Mouse (Mus musculus): Measurements from ENCODE around the gene Rwdd2a. TPM values are rescaled to one million over a fixed set of nuclear protein-coding genes. Genes with fewer than 3 reads are reported as not detected.

The Rwdd2a gene
- polyA plus RNA-seq (2014; fragmentation: Illumina TruSeq; extraction: RNeasy Lipid Tissue Mini Kit (QIAGEN cat#74804); ENCODE audit: low read depth, low replicate concordance), result 1.4 TPM

GRCm38 (mm10) chr9:86571540-86572135 lies at the start of gene Rwdd2a, which contains the start of gene Pgm3:
Rwdd2a (plus strand) TSS chr9:86571991.
Pgm3 (minus strand) TSS chr9:86571842.

Other genes starting within 250 kb of the Rwdd2a start
- 1.3 TPM for gene Ube2cbp, start 107.0 kb upstream of the Rwdd2a start, polyA plus RNA-seq (2014; fragmentation: Illumina TruSeq; extraction: RNeasy Lipid Tissue Mini Kit (QIAGEN cat#74804); ENCODE audit: low read depth, low replicate concordance)
- 15.9 TPM for gene Dop1a, start 104.8 kb upstream of the Rwdd2a start, polyA plus RNA-seq (2014; fragmentation: Illumina TruSeq; extraction: RNeasy Lipid Tissue Mini Kit (QIAGEN cat#74804); ENCODE audit: low read depth, low replicate concordance)
- 4.8 TPM for gene Pgm3, start 149 bp upstream of the Rwdd2a start, polyA plus RNA-seq (2014; fragmentation: Illumina TruSeq; extraction: RNeasy Lipid Tissue Mini Kit (QIAGEN cat#74804); ENCODE audit: low read depth, low replicate concordance)
- gene Me1, start 124.0 kb downstream of the Rwdd2a start, polyA plus RNA-seq (2014; fragmentation: Illumina TruSeq; extraction: RNeasy Lipid Tissue Mini Kit (QIAGEN cat#74804); ENCODE audit: low read depth, low replicate concordance), result 120 TPM
- gene Prss35, start 171.7 kb downstream of the Rwdd2a start, polyA plus RNA-seq (2014; fragmentation: Illumina TruSeq; extraction: RNeasy Lipid Tissue Mini Kit (QIAGEN cat#74804); ENCODE audit: low read depth, low replicate concordance), result 0.45 TPM

Data from heart, adult 10 weeks (tissue).